Mouse (Mus musculus) erythroblast, embryonic 14.5 days (primary cell): ENCODE results near the gene Il9r. TPM values are rescaled to one million over a fixed set of nuclear protein-coding genes. Genes with fewer than 3 reads are reported as not detected.

Source experiments
- H3K27me3 ChIP-seq: 2 replicates; pipeline ENCODE4 v1.6.1; 2012; ENCODE audit warnings: inconsistent platforms; ENCODE audit not compliant: control insufficient read depth
- H3K36me3 ChIP-seq: 2 replicates; pipeline ENCODE4 v1.6.1; 2012; ENCODE audit warnings: mild to moderate bottlenecking, inconsistent platforms; ENCODE audit not compliant: control insufficient read depth
- H3K4me1 ChIP-seq: 2 replicates; pipeline ENCODE4 v1.6.1; 2012; ENCODE audit warnings: inconsistent platforms; ENCODE audit not compliant: control insufficient read depth
- H3K4me3 ChIP-seq: replicated peaks from 2 replicates; pipeline ENCODE3; 2012; ENCODE audit warnings: moderate library complexity, mild to moderate bottlenecking, inconsistent platforms
- H3K9me3 ChIP-seq: 2 replicates; pipeline ENCODE4 v1.6.1; 2012; ENCODE audit warnings: low read length, inconsistent platforms, mixed read lengths; ENCODE audit not compliant: control insufficient read depth
- GATA1 ChIP-seq: IDR thresholded peaks from 2 replicates; pipeline ENCODE4 v1.6.1; 2012; ENCODE audit warnings: low read length, inconsistent platforms, mixed read lengths
- TAL1 ChIP-seq: IDR thresholded peaks from 3 replicates; pipeline ENCODE4 v1.6.1; 2012; ENCODE audit warnings: low read length, inconsistent platforms, mixed read lengths
- polyA plus RNA-seq: library from polyadenylated mRNA; stranded (reverse); fragments of >175 nt; gene quantifications from 2 replicates; pipeline ENCODE4 v1.2.3, GENCODE M21; 2012

Il9r gene
- polyA plus RNA-seq, 1 experiment: not detected

DNA sequence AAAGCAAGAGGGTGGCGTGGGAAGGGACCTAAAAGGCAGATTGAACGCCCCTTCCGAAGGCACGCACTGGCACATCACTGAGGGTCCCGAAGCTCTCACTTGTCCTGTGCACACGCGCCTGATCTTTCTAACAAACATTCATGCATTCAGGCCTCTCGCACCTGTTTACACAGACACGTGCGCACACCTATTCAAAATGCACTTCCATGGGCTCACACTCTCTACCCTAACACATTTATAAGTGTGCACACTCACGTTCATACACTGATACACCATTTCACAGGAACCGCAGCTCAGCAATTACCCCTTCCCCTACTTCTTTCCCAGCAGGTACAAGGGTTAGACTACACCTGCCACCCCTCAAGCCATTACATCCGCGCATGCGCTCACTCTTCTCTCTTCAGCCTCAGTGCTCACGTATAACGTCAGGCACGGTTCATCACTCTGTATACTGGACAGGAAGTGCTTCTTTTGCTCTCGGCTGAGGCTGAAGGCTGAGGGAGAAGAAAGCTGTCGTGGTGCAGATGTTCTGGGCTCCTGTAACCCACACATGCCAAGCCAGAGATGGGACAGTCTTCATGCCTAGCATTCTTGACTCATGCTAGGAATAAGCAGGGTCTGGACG lies 22.6 kb upstream of the Il9r start:
- H3K36me3 ChIP-seq: peaks cover 6% of the 10 kb centered on the region
- TF ChIP-seq GATA1 (no peak), TAL1 (no peak)
- H3K9me3 ChIP-seq: peaks cover 26% of the 10 kb centered on the region
- H3K4me1 ChIP-seq: peaks cover 66% of the 10 kb centered on the region
- peak overlapping the region; percentile 59 for H3K4me3 ChIP-seq
- H3K27me3 ChIP-seq: peaks cover 84% of the 10 kb centered on the region

DNA sequence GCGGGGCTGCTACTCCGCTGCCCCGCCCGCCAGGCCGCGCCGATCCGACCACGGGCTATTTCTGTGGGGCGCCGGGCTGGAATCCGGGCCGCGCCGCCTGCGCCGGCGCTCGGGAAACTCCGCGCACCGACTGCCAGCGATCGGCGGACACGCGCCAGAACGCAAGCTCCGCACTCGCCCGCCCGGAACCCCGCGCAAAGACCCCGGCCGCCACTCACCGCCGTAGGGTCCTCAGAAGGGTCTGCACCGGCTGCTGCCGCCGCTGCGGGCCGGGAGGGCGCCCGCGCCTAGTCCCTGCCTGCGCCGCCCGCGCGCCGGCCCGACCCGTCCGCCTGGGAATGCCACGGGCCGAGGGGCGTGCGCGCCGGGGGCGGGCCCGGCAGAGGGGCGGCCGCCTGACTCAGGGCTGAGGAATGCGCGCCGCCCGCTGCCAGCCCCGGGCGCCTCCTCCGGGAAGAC lies 21.9 kb upstream of the Il9r start, which contains the start of gene Rhbdf1:
Gene Rhbdf1, minus strand, starts transcription at position 350 of the 459 bp plus-strand sequence.
- H3K36me3 ChIP-seq: no peaks in the 10 kb centered on the region; the same call in 1 of the 2 replicates
- peaks cover 26% of the 10 kb centered on the region for H3K9me3 ChIP-seq
- H3K27me3 ChIP-seq: peaks cover 87% of the 10 kb centered on the region
- peaks cover 65% of the 10 kb centered on the region for H3K4me1 ChIP-seq
- peak within 1 kb of the TSS; percentile 59 for H3K4me3 ChIP-seq
- TF ChIP-seq TAL1 (no peak), GATA1 (no peak)

DNA sequence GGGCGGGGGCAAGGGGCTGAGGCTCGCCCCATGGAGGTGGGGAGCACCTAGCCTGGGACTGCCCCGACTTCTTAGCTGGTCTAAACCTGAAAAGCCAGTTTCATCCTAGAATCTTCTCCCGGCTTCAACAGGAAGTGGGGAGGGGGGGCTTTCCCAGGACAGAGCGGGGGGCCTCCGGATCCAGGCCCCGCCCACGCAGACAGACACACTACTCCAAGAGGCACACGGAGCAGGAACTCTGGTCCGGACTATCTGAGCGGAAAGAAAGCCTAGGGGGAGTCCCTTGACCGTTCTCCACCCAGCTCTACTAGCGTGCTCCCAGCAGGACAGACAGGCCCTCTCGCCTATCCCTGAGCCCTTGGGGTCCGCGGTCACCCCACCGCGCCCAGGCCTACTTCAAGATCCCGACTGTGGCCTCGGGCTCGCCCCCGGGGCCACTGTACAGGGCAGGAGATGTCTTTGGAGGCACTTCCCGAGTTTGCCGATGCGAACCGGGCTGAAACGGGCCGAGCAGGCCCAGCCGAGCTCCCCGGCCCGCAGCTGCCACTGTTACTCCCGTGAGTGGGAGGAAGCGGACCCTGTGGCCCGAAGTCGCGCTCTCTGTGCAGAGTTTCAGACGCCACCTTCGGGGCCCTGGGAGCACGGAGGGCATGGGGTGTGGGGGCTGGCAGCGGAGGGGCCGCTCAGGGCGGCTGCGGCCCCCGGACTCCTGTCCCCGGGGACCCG lies 21.3 kb upstream of the Il9r start:
- H3K36me3 ChIP-seq: no peaks in the 10 kb centered on the region
- H3K27me3 ChIP-seq: peaks cover 87% of the 10 kb centered on the region
- H3K4me1 ChIP-seq: peaks cover 64% of the 10 kb centered on the region
- H3K9me3 ChIP-seq: peaks cover 26% of the 10 kb centered on the region
- peak overlapping the region; percentile 59 for H3K4me3 ChIP-seq
- TF ChIP-seq TAL1: no peak
- no peak for TF ChIP-seq GATA1

DNA sequence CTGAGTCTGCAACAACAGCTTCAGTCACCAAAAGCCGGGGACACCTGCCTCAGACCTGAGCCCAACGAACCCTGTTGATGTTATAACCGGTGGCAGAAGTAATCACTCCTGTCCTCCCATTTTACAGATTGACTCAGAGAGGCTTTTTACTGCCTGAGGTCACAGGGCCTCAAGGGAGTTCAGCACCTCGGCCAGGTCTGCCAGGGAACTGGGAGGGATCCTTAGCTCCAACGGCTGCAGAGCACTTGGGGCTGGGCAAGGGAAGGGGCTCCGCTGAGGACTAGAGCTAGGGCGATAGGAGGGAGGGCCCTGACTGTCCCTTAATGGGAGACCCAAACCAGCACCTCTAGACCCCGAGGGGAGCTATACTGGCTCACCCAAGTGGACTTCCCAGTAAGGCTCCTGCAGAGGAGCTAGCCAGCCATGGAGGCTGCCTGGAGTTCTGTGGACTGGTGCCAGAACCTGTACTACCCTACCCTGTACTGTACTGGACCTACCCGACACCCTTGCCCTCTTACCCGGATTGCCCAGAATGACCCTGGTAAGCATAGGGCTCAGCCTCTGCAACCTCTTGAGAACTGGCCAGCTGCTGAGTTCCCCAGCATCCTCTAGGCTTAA lies 20.6 kb upstream of the Il9r start:
- Histone ChIP-seq H3K4me1 (peaks cover 58% of the 10 kb centered on the region), H3K36me3 (peaks cover 1% of the 10 kb centered on the region; the same call in 1 of the 2 replicates), H3K9me3 (peaks cover 26% of the 10 kb centered on the region), H3K4me3 (peak overlapping the region; percentile 59), H3K27me3 (peaks cover 84% of the 10 kb centered on the region)
- TF ChIP-seq GATA1: no peak
- TF ChIP-seq TAL1: no peak

DNA sequence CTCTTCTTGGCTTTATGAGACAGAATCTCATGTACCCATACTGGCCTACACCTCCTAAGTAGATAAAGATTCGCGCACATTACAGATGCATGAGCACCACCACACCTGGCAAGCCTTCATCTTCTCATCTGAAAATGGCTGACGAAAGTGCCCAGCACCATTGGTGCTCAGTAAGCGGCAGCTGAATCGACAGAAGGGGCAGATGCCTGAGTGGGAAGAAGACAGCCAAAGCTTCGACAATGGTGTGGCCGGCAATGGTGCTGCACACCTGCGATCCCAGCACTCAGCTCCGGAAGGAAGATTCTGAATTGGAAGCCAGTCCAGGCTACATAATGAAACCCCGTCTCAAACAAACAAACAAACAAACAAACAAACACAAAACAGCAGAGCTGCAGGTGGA lies 19.2 kb upstream of the Il9r start:
- Histone ChIP-seq H3K9me3 (peaks cover 26% of the 10 kb centered on the region), H3K36me3 (peaks cover 2% of the 10 kb centered on the region; the same call in 1 of the 2 replicates), H3K4me3 (no peak overlapping the region), H3K4me1 (peaks cover 46% of the 10 kb centered on the region), H3K27me3 (peaks cover 70% of the 10 kb centered on the region)
- TF ChIP-seq TAL1: no peak
- no peak for TF ChIP-seq GATA1

DNA sequence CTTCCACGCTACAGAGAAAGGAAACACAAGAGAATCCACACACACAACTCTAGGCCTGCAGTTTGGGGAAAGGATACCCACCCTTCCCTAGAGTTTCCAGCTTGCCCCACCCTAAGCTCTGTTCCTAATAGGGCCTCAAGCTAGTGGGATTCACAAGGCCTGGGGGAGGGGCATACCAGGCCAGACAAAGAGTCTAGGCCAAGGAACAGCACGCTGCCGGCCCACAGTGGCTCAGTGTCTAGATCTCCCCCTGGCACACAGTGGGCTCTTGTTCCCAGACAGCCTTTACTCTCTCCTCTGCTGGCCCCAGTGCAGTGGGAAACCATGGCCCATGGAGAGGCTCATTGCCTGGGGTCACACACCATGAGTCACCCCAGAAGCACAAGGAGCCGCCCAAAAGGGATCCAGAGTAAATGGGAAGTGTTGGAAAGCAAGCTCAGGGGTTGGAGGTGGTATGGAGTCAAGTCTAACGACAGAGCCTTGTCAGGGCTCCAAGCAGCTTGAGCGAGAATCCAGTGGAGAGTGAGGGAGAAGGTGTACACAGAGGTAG lies 18.5 kb upstream of the Il9r start:
- Histone ChIP-seq H3K27me3 (peaks cover 63% of the 10 kb centered on the region), H3K4me1 (peaks cover 46% of the 10 kb centered on the region), H3K36me3 (peaks cover 5% of the 10 kb centered on the region; the same call in 1 of the 2 replicates), H3K9me3 (peaks cover 24% of the 10 kb centered on the region), H3K4me3 (no peak overlapping the region)
- TF ChIP-seq GATA1: no peak
- TF ChIP-seq TAL1: no peak

DNA sequence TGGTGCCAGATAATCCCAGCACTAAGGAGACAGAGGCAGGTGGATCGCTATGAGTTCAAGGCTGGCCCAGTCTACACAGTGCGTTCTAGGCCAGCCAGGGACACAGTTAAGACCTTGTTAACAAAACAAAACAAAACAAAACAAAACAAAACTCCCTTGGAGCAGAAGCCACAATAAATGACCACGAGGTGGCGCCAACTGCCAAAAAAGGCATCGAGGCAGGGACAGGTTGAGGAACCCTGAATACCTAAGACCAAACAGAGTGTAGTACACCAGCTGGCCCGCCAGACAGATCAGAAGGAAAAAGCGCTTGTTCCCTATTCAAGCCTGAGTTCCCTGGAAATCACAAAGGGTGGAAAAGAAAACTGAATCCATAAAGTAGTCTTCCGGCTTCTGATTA lies 16.8 kb upstream of the Il9r start:
- H3K9me3 ChIP-seq: peaks cover 10% of the 10 kb centered on the region; the same call in 1 of the 2 replicates
- H3K36me3 ChIP-seq: peaks cover 18% of the 10 kb centered on the region
- TF ChIP-seq GATA1 (no peak), TAL1 (no peak)
- peaks cover 34% of the 10 kb centered on the region for H3K4me1 ChIP-seq
- peaks cover 45% of the 10 kb centered on the region for H3K27me3 ChIP-seq
- H3K4me3 ChIP-seq: no peak overlapping the region

DNA sequence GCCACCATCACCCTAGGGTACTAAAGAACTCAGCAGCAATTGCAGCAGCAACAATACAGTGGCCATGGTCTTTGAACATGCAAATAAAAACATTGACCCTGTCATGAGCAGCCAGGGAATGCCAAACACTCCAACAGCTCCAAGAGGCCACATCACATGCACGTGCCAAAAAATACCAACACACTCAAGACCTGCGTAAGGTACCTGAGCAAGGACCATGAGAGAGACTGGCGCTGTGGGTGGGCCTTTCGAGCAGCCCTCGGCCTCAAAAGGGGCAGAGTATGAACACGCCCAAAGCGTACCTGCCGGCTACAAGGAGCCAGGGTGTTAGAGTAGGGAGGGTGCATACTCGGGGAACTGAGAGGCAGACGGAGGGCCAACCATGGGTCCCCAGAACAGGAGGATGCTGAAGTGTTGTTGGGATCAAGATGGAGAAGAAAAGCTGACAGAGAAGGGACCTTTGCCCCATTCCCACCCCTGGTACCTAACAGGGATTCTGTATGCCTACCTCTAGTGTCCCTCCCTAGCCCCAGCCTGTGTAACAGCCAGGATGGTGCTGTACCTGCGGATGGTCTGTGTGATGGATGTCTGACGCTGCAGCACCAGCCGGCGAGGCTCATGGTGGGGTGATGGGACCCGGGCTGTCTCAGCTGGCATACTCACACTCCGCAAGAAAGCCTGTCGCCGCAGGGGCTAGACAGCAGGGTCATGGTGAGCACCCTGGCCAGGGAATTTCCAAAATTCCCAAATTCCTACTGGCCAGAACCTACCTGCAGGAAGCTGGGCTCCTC lies 15.5 kb upstream of the Il9r start:
- Histone ChIP-seq H3K36me3 (peaks cover 30% of the 10 kb centered on the region), H3K4me1 (peaks cover 27% of the 10 kb centered on the region), H3K9me3 (no peaks in the 10 kb centered on the region; the same call in 1 of the 2 replicates), H3K27me3 (peaks cover 32% of the 10 kb centered on the region), H3K4me3 (no peak overlapping the region)
- TF ChIP-seq GATA1 (no peak), TAL1 (no peak)
